Mouse (Mus musculus): ENCODE data around the gene Cnfn. TPM values are rescaled to one million over a fixed set of nuclear protein-coding genes. Genes with fewer than 3 reads are reported as not detected.

The Cnfn gene
- polyA plus RNA-seq, 1 experiment from 2014 or later, result not detected

- ATAC-seq (no peak), DNase-seq (ENCODE audit: low spot score) (no peak)
- Histone ChIP-seq H3K27ac (ENCODE audit: low read depth, low read length) (no peak overlapping the region), H3K36me3 (ENCODE audit: control insufficient read depth, insufficient read depth, low read length) (peaks cover 2% of the 10 kb centered on the region; the same call in 1 of the 2 replicates), H3K4me2 (ENCODE audit: low read length) (peak overlapping the region; percentile 62), H3K27me3 (replicated peaks; ENCODE audit: control insufficient read depth, insufficient read depth, low read length) (no peaks in the 10 kb centered on the region), H3K9me3 (replicated peaks; ENCODE audit: control insufficient read depth, low read length) (no peaks in the 10 kb centered on the region), H3K4me1 (ENCODE audit: control insufficient read depth, insufficient read depth, low read length) (peaks cover 14% of the 10 kb centered on the region), H3K4me3 (ENCODE audit: low read depth, low read length) (peak overlapping the region; percentile 56; the same call in 1 of the 2 replicates), H3K9ac (ENCODE audit: low read length) (peak overlapping the region; percentile 0)
- WGBS, result 76% methylated on average over 8 of the region's 8 CpGs
These were observed 24.1 kb upstream of the Cnfn start for GRCm38 (mm10) chr7:25393451-25394210.

- no peak overlapping the region for H3K4me3 ChIP-seq (ENCODE audit: low read depth, low read length)
- peak overlapping the region; percentile 29; the same call in 1 of the 2 replicates for H3K9ac ChIP-seq (ENCODE audit: low read length)
- WGBS, result 28% methylated on average over 7 of the region's 7 CpGs
- no peak overlapping the region for H3K4me2 ChIP-seq (ENCODE audit: low read length)
- H3K9me3 ChIP-seq (replicated peaks; ENCODE audit: control insufficient read depth, low read length), result no peaks in the 10 kb centered on the region
- H3K36me3 ChIP-seq (ENCODE audit: control insufficient read depth, insufficient read depth, low read length), result peaks cover 9% of the 10 kb centered on the region
- ATAC-seq, result no peak
- peaks cover 14% of the 10 kb centered on the region for H3K4me1 ChIP-seq (ENCODE audit: control insufficient read depth, insufficient read depth, low read length)
- no peak overlapping the region for H3K27ac ChIP-seq (ENCODE audit: low read depth, low read length)
- H3K27me3 ChIP-seq (replicated peaks; ENCODE audit: control insufficient read depth, insufficient read depth, low read length), result no peaks in the 10 kb centered on the region
- no peak for DNase-seq (ENCODE audit: low spot score)
These were observed 23.3 kb upstream of the Cnfn start for GRCm38 (mm10) chr7:25392851-25393250.

- H3K4me2 ChIP-seq (ENCODE audit: low read length), result no peak overlapping the region
- H3K36me3 ChIP-seq (ENCODE audit: control insufficient read depth, insufficient read depth, low read length), result peaks cover 18% of the 10 kb centered on the region
- 0 out of 2 replicates have a peak overlapping the region, but pooled peaks have one; percentile 1 for H3K9ac ChIP-seq (ENCODE audit: low read length)
- no peak overlapping the region for H3K4me3 ChIP-seq (ENCODE audit: low read depth, low read length)
- 59% methylated on average over 2 of the region's 2 CpGs for WGBS
- no peak for ATAC-seq
- no peak overlapping the region for H3K27ac ChIP-seq (ENCODE audit: low read depth, low read length)
- peaks cover 14% of the 10 kb centered on the region for H3K4me1 ChIP-seq (ENCODE audit: control insufficient read depth, insufficient read depth, low read length)
- H3K9me3 ChIP-seq (replicated peaks; ENCODE audit: control insufficient read depth, low read length), result no peaks in the 10 kb centered on the region
- H3K27me3 ChIP-seq (replicated peaks; ENCODE audit: control insufficient read depth, insufficient read depth, low read length), result no peaks in the 10 kb centered on the region
- no peak for DNase-seq (ENCODE audit: low spot score)
These were observed 22.4 kb upstream of the Cnfn start for GRCm38 (mm10) chr7:25391856-25392453.

GRCm38 (mm10) chr7:25390986-25391385 is 21.5 kb upstream of the Cnfn start:
- 64% methylated on average over 2 of the region's 2 CpGs for WGBS
- no peaks in the 10 kb centered on the region for H3K9me3 ChIP-seq (replicated peaks; ENCODE audit: control insufficient read depth, low read length)
- peaks cover 28% of the 10 kb centered on the region for H3K36me3 ChIP-seq (ENCODE audit: control insufficient read depth, insufficient read depth, low read length)
- no peak overlapping the region for H3K4me3 ChIP-seq (ENCODE audit: low read depth, low read length)
- ATAC-seq, result no peak
- peak overlapping the region; percentile 2; the same call in 1 of the 2 replicates for H3K9ac ChIP-seq (ENCODE audit: low read length)
- H3K4me2 ChIP-seq (ENCODE audit: low read length), result no peak overlapping the region
- H3K27me3 ChIP-seq (replicated peaks; ENCODE audit: control insufficient read depth, insufficient read depth, low read length), result no peaks in the 10 kb centered on the region
- no peak overlapping the region for H3K27ac ChIP-seq (ENCODE audit: low read depth, low read length)
- H3K4me1 ChIP-seq (ENCODE audit: control insufficient read depth, insufficient read depth, low read length), result peaks cover 12% of the 10 kb centered on the region
- no peak for DNase-seq (ENCODE audit: low spot score)

- no peak overlapping the region for H3K4me3 ChIP-seq (ENCODE audit: low read depth, low read length)
- peaks cover 35% of the 10 kb centered on the region for H3K36me3 ChIP-seq (ENCODE audit: control insufficient read depth, insufficient read depth, low read length)
- no peaks in the 10 kb centered on the region for H3K9me3 ChIP-seq (replicated peaks; ENCODE audit: control insufficient read depth, low read length)
- ATAC-seq (no peak), DNase-seq (ENCODE audit: low spot score) (no peak)
- no peaks in the 10 kb centered on the region for H3K27me3 ChIP-seq (replicated peaks; ENCODE audit: control insufficient read depth, insufficient read depth, low read length)
- no peak overlapping the region for H3K27ac ChIP-seq (ENCODE audit: low read depth, low read length)
- H3K4me1 ChIP-seq (ENCODE audit: control insufficient read depth, insufficient read depth, low read length), result peaks cover 12% of the 10 kb centered on the region
- no peak overlapping the region; the same call in 1 of the 2 replicates for H3K9ac ChIP-seq (ENCODE audit: low read length)
- no peak overlapping the region for H3K4me2 ChIP-seq (ENCODE audit: low read length)
- WGBS, result 40% methylated on average over 8 of the region's 8 CpGs
These were observed 20.7 kb upstream of the Cnfn start for GRCm38 (mm10) chr7:25390054-25390770.

- Histone ChIP-seq H3K9me3 (replicated peaks; ENCODE audit: control insufficient read depth, low read length) (no peaks in the 10 kb centered on the region), H3K9ac (ENCODE audit: low read length) (no peak overlapping the region), H3K4me3 (ENCODE audit: low read depth, low read length) (no peak overlapping the region), H3K27ac (ENCODE audit: low read depth, low read length) (no peak overlapping the region), H3K27me3 (replicated peaks; ENCODE audit: control insufficient read depth, insufficient read depth, low read length) (no peaks in the 10 kb centered on the region), H3K4me1 (ENCODE audit: control insufficient read depth, insufficient read depth, low read length) (peaks cover 3% of the 10 kb centered on the region), H3K36me3 (ENCODE audit: control insufficient read depth, insufficient read depth, low read length) (peaks cover 47% of the 10 kb centered on the region), H3K4me2 (ENCODE audit: low read length) (no peak overlapping the region)
- ATAC-seq, result no peak
- DNase-seq (ENCODE audit: low spot score), result no peak
- 87% methylated on average over 7 of the region's 7 CpGs for WGBS
These were observed 19.4 kb upstream of the Cnfn start for GRCm38 (mm10) chr7:25388916-25389315.

- H3K36me3 ChIP-seq (ENCODE audit: control insufficient read depth, insufficient read depth, low read length), result peaks cover 57% of the 10 kb centered on the region
- H3K4me2 ChIP-seq (ENCODE audit: low read length), result no peak overlapping the region
- no peaks in the 10 kb centered on the region for H3K9me3 ChIP-seq (replicated peaks; ENCODE audit: control insufficient read depth, low read length)
- no peak overlapping the region for H3K4me3 ChIP-seq (ENCODE audit: low read depth, low read length)
- DNase-seq (ENCODE audit: low spot score), result no peak
- WGBS, result 96% methylated on average over 18 of the region's 18 CpGs
- no peak for ATAC-seq
- no peak overlapping the region for H3K9ac ChIP-seq (ENCODE audit: low read length)
- no peaks in the 10 kb centered on the region for H3K27me3 ChIP-seq (replicated peaks; ENCODE audit: control insufficient read depth, insufficient read depth, low read length)
- H3K27ac ChIP-seq (ENCODE audit: low read depth, low read length), result no peak overlapping the region
- H3K4me1 ChIP-seq (ENCODE audit: control insufficient read depth, insufficient read depth, low read length), result no peaks in the 10 kb centered on the region; the same call in 1 of the 2 replicates
These were observed 18.4 kb upstream of the Cnfn start for GRCm38 (mm10) chr7:25387811-25388440.

- Histone ChIP-seq H3K27ac (ENCODE audit: low read depth, low read length) (no peak overlapping the region), H3K9ac (ENCODE audit: low read length) (no peak overlapping the region), H3K4me3 (ENCODE audit: low read depth, low read length) (no peak overlapping the region), H3K36me3 (ENCODE audit: control insufficient read depth, insufficient read depth, low read length) (peaks cover 74% of the 10 kb centered on the region), H3K4me1 (ENCODE audit: control insufficient read depth, insufficient read depth, low read length) (no peaks in the 10 kb centered on the region), H3K27me3 (replicated peaks; ENCODE audit: control insufficient read depth, insufficient read depth, low read length) (no peaks in the 10 kb centered on the region), H3K4me2 (ENCODE audit: low read length) (no peak overlapping the region), H3K9me3 (replicated peaks; ENCODE audit: control insufficient read depth, low read length) (no peaks in the 10 kb centered on the region)
- 82% methylated on average over 12 of the region's 12 CpGs for WGBS
- DNase-seq (ENCODE audit: low spot score), result peak; percentile 19
- ATAC-seq, result no peak
These were observed 16.5 kb upstream of the Cnfn start for GRCm38 (mm10) chr7:25385850-25386555.

Measured in forebrain, embryonic 14.5 days (tissue).